Mouse (Mus musculus): ENCODE measurements around the gene Ugt1a6b. TPM values are rescaled to one million over a fixed set of nuclear protein-coding genes. Genes with fewer than 3 reads are reported as not detected.
"Not testable (repeated sequence)": the region's sequence is repeated elsewhere in the genome, so short reads cannot be mapped to it uniquely, and the experiment has no call there.

Gene Ugt1a6b
- polyA plus RNA-seq, 1 experiment from 2014 or later: 0.11 TPM

DNA sequence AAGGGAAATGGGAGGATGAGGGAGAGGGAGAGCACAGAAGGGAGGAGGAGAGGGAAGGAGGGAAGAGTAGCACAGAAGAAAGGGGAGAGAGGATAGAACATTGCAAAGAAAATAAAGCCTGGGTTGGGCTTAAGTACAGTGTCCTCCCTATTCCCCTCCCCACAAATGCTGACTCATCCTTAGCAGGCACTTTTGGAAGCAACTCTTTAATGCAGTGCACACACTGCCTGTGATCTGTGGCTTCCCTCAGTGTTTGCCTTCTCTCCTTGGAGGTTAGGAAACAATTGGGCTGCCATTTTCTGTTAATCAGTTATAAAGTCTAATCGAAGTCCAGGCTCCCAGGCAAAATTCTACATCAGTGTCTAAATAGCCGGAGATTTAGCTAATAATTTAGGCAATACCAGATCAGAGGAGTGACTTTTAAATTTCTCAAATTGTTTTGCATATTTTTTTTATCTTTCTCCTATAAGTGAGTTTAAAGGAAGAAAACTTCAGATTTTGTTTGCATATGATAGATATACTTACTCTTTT is 6.0 kb downstream of the Ugt1a6b start:
- not testable (repeated sequence) for H3K27ac ChIP-seq (ENCODE audit: low read length); H3K4me3 ChIP-seq (ENCODE audit: low read length); H3K4me1 ChIP-seq (ENCODE audit: control insufficient read depth, insufficient read depth, low read length); ATAC-seq (replicated peaks; ENCODE audit: extremely low read depth, insufficient read depth, low FRiP score); H3K27me3 ChIP-seq (ENCODE audit: control insufficient read depth, insufficient read depth, low read length); H3K36me3 ChIP-seq (ENCODE audit: control insufficient read depth, insufficient read depth); H3K9ac ChIP-seq (ENCODE audit: low read length); H3K4me2 ChIP-seq (ENCODE audit: low read depth, low read length); H3K9me3 ChIP-seq (replicated peaks; ENCODE audit: control insufficient read depth, low read length)
- WGBS: 68% methylated on average over 2 of the region's 2 CpGs

DNA sequence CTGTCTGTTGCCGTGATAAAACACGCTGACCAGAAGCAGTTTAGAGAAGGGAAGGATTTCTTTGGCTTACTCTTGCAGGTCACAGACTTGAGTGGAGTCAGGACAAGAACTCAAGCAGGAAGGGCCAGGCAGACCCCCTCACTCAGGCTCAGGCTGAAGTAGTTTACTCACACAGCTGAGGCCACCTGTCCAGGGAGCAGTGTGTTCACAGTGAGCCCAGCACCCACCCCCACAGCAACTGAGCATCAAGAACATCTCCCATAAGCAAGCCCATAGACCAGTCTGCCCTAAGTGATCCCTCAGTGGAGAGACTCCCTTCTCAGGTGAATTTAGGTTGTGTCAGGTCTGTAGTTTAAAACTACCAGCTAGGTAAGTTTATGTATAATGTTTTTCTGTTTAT is 6.6 kb downstream of the Ugt1a6b start:
- WGBS: 62% methylated on average over 2 of the region's 2 CpGs
- H3K4me3 ChIP-seq (ENCODE audit: low read length): not testable (repeated sequence)

DNA sequence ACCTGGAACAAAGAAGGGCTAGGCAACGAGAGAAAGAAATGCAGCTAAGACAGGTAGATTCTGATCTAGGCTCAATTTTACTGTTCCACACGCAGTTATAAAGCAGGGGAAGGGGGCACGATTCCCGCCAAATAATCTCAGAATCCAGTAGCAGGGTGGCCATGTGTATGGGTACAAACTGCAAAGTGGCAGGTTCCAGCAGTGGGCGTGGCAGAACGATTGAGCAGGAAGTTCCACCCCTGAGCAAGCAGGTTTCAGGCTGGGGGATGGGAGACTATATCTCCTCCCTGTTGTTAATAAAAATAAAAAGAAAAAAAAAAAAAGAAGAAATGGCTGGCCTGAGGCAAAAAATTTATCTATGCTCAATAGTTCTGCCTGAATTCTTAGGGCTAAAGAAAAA is 9.7 kb downstream of the Ugt1a6b start:
- H3K4me1 ChIP-seq (ENCODE audit: control insufficient read depth, insufficient read depth, low read length); H3K27ac ChIP-seq (ENCODE audit: low read length); H3K36me3 ChIP-seq (ENCODE audit: control insufficient read depth, insufficient read depth); H3K4me3 ChIP-seq (ENCODE audit: low read length); H3K4me2 ChIP-seq (ENCODE audit: low read depth, low read length); H3K9me3 ChIP-seq (replicated peaks; ENCODE audit: control insufficient read depth, low read length); H3K9ac ChIP-seq (ENCODE audit: low read length); ATAC-seq (replicated peaks; ENCODE audit: extremely low read depth, insufficient read depth, low FRiP score); H3K27me3 ChIP-seq (ENCODE audit: control insufficient read depth, insufficient read depth, low read length): not testable (repeated sequence)
- WGBS: 89% methylated on average over 6 of the region's 6 CpGs

More for the DNA sequence above, 6.6 kb downstream of the Ugt1a6b start:
- not testable (repeated sequence) for H3K27me3 ChIP-seq (ENCODE audit: control insufficient read depth, insufficient read depth, low read length); H3K4me1 ChIP-seq (ENCODE audit: control insufficient read depth, insufficient read depth, low read length); H3K36me3 ChIP-seq (ENCODE audit: control insufficient read depth, insufficient read depth); H3K9ac ChIP-seq (ENCODE audit: low read length); H3K27ac ChIP-seq (ENCODE audit: low read length); ATAC-seq (replicated peaks; ENCODE audit: extremely low read depth, insufficient read depth, low FRiP score); H3K4me2 ChIP-seq (ENCODE audit: low read depth, low read length); H3K9me3 ChIP-seq (replicated peaks; ENCODE audit: control insufficient read depth, low read length)

DNA sequence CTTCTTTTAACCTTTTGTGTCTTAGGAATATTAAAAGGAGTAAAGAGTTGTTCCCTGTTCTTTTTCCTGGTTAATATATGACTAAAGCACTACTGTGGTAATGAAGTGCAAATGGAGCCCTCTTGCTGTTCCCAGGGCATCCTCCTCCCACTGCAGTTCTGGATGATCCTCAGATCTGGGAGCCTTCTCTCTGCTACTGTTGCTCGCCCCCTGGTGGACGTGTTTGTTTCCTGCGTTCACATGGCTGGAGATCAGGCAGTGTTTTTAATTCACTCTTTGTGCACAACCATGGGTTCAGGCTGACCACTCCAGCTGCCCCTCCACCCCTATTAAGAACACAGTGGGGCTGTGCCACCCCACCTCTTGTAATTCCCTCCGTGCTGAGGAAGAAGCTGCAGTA is 17.5 kb downstream of the Ugt1a6b start:
- not testable (repeated sequence) for H3K27ac ChIP-seq (ENCODE audit: low read length); H3K36me3 ChIP-seq (ENCODE audit: control insufficient read depth, insufficient read depth); ATAC-seq (replicated peaks; ENCODE audit: extremely low read depth, insufficient read depth, low FRiP score); H3K4me2 ChIP-seq (ENCODE audit: low read depth, low read length); H3K4me1 ChIP-seq (ENCODE audit: control insufficient read depth, insufficient read depth, low read length); H3K9ac ChIP-seq (ENCODE audit: low read length); H3K4me3 ChIP-seq (ENCODE audit: low read length); H3K9me3 ChIP-seq (replicated peaks; ENCODE audit: control insufficient read depth, low read length); H3K27me3 ChIP-seq (ENCODE audit: control insufficient read depth, insufficient read depth, low read length)
- WGBS: 7% methylated on average over 4 of the region's 4 CpGs

DNA sequence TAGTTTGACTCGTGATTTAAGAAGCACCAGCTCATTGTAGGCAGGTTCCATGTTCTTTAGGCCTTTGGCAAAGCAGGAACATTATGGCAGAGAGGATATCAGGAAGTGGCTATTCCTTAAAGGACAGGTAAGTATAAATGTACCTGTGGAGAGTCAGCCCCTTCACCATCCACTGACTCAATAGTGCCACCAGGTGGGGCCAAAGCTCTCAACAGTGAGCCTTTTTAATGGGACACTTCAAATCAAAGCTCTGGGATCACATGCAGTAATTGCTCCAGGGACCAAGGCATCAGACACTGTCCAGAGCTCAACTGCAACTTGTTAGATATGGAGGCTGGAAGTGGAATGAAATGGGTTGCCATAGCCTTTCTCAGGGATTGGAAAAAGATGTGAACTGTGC is 18.5 kb downstream of the Ugt1a6b start:
- not testable (repeated sequence) for ATAC-seq (replicated peaks; ENCODE audit: extremely low read depth, insufficient read depth, low FRiP score); H3K27me3 ChIP-seq (ENCODE audit: control insufficient read depth, insufficient read depth, low read length)

GRCm38 (mm10) chr1:88125827-88126360 is 22.8 kb downstream of the Ugt1a6b start:
- not testable (repeated sequence) for ATAC-seq (replicated peaks; ENCODE audit: extremely low read depth, insufficient read depth, low FRiP score)

More for the DNA sequence above, 18.5 kb downstream of the Ugt1a6b start:
- H3K27ac ChIP-seq (ENCODE audit: low read length); H3K36me3 ChIP-seq (ENCODE audit: control insufficient read depth, insufficient read depth); H3K4me2 ChIP-seq (ENCODE audit: low read depth, low read length); H3K9me3 ChIP-seq (replicated peaks; ENCODE audit: control insufficient read depth, low read length); H3K4me3 ChIP-seq (ENCODE audit: low read length); H3K4me1 ChIP-seq (ENCODE audit: control insufficient read depth, insufficient read depth, low read length); H3K9ac ChIP-seq (ENCODE audit: low read length): not testable (repeated sequence)
- no CpG with 5 or more reads among the region's 1 CpGs for WGBS

GRCm38 (mm10) chr1:88129091-88129490 is 26.0 kb downstream of the Ugt1a6b start:
- H3K4me1 ChIP-seq (ENCODE audit: control insufficient read depth, insufficient read depth, low read length); H3K27ac ChIP-seq (ENCODE audit: low read length); H3K27me3 ChIP-seq (ENCODE audit: control insufficient read depth, insufficient read depth, low read length); ATAC-seq (replicated peaks; ENCODE audit: extremely low read depth, insufficient read depth, low FRiP score); H3K4me3 ChIP-seq (ENCODE audit: low read length); H3K36me3 ChIP-seq (ENCODE audit: control insufficient read depth, insufficient read depth); H3K4me2 ChIP-seq (ENCODE audit: low read depth, low read length); H3K9ac ChIP-seq (ENCODE audit: low read length); H3K9me3 ChIP-seq (replicated peaks; ENCODE audit: control insufficient read depth, low read length): not testable (repeated sequence)
- WGBS: 91% methylated on average over 2 of the region's 2 CpGs

More at GRCm38 (mm10) chr1:88125827-88126360, 22.8 kb downstream of the Ugt1a6b start:
- 77% methylated on average over 3 of the region's 4 CpGs for WGBS
- H3K4me1 ChIP-seq (ENCODE audit: control insufficient read depth, insufficient read depth, low read length); H3K9ac ChIP-seq (ENCODE audit: low read length); H3K9me3 ChIP-seq (replicated peaks; ENCODE audit: control insufficient read depth, low read length); H3K27me3 ChIP-seq (ENCODE audit: control insufficient read depth, insufficient read depth, low read length); H3K4me3 ChIP-seq (ENCODE audit: low read length); H3K27ac ChIP-seq (ENCODE audit: low read length); H3K4me2 ChIP-seq (ENCODE audit: low read depth, low read length); H3K36me3 ChIP-seq (ENCODE audit: control insufficient read depth, insufficient read depth): not testable (repeated sequence)

DNA sequence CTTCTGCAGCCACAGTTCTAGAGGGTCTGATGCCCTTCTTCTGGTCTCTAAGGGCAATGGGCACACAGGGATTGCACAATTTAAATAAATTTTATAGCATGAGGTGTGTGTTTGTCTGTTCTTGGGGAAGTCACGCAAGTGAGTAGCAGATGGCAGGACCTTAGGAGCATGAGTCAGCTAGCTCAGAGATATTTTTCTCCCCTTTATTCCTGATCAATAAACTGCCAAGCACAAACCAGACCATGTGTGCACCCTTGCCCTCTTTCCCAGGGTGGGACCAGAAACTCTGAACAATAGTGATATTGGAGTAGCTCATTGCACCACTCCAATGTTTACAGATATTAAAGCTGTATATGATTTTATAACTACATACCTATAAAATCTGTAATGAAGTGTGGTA is 27.2 kb downstream of the Ugt1a6b start:
- not testable (repeated sequence) for H3K4me3 ChIP-seq (ENCODE audit: low read length); ATAC-seq (replicated peaks; ENCODE audit: extremely low read depth, insufficient read depth, low FRiP score); H3K9me3 ChIP-seq (replicated peaks; ENCODE audit: control insufficient read depth, low read length); H3K4me2 ChIP-seq (ENCODE audit: low read depth, low read length); H3K4me1 ChIP-seq (ENCODE audit: control insufficient read depth, insufficient read depth, low read length); H3K27ac ChIP-seq (ENCODE audit: low read length); H3K9ac ChIP-seq (ENCODE audit: low read length); H3K36me3 ChIP-seq (ENCODE audit: control insufficient read depth, insufficient read depth); H3K27me3 ChIP-seq (ENCODE audit: control insufficient read depth, insufficient read depth, low read length)
- 76% methylated on average over 1 of the region's 1 CpGs for WGBS

DNA sequence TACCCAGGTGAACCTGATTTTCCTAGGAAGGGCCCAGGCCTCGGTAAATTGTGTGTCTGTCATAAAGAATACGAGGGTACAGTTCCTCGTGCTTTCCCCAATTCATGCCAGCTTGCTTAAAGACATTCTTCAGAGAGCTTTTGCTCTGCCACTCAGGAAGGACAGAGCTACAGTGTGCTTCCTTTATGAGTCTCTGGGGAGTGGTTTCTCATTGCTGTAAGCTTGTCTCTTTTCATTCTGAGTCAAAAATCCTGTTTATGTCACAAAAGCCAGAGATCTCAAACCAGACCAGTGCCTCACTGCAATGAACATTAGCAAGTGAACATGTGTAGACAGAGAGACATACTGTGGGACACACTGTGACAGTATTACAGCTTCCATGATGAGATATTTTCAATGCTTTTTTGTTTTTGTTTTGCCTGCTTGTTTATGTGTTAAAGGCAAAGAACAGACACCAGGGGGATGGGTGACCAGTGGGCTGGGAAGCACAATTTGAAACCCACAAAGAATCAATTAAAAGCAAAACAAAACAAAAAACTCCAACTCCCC is 30.9 kb downstream of the Ugt1a6b start:
- Histone ChIP-seq H3K9ac (ENCODE audit: low read length) (no peak overlapping the region), H3K27ac (ENCODE audit: low read length) (no peak overlapping the region), H3K9me3 (replicated peaks; ENCODE audit: control insufficient read depth, low read length) (no peaks in the 10 kb centered on the region), H3K36me3 (ENCODE audit: control insufficient read depth, insufficient read depth) (no peaks in the 10 kb centered on the region), H3K4me1 (ENCODE audit: control insufficient read depth, insufficient read depth, low read length) (peaks cover 2% of the 10 kb centered on the region; the same call in 1 of the 2 replicates), H3K27me3 (ENCODE audit: control insufficient read depth, insufficient read depth, low read length) (no peaks in the 10 kb centered on the region), H3K4me2 (ENCODE audit: low read depth, low read length) (no peak overlapping the region), H3K4me3 (ENCODE audit: low read length) (no peak overlapping the region)
- no peak for ATAC-seq (replicated peaks; ENCODE audit: extremely low read depth, insufficient read depth, low FRiP score)
- WGBS: 51% methylated on average over 3 of the region's 3 CpGs

Data from heart, embryonic 16.5 days (tissue).